Mouse (Mus musculus) heart, postnatal 10 days (tissue): ENCODE measurements around the gene Ddhd1. TPM values are rescaled to one million over a fixed set of nuclear protein-coding genes. Genes with fewer than 3 reads are reported as not detected.
A peak's percentile ranks its signal among the peaks of the same experiment; 100 is the strongest.
"Not testable (repeated sequence)": the region's sequence is repeated elsewhere in the genome, so short reads cannot be mapped to it uniquely, and the experiment has no call there.

Experiments used
- DNase-seq, 2 experiments: peaks; one replicate each; pipeline ENCODE4 v3.0.0; 2021
- intact Hi-C: fragments of 180-260 bp; cut with DNase I; formaldehyde crosslinking; loops from one replicate; pipeline ENCODE4 v1.15.1; 2025
- total RNA-seq, 2 experiments: library from RNA; stranded (reverse); gene quantifications; 2 replicates each; pipeline ENCODE4 v1.2.3; 2021

Ddhd1 gene
- total RNA-seq, 2 experiments from 2014 or later, result 12.7 TPM

DNA sequence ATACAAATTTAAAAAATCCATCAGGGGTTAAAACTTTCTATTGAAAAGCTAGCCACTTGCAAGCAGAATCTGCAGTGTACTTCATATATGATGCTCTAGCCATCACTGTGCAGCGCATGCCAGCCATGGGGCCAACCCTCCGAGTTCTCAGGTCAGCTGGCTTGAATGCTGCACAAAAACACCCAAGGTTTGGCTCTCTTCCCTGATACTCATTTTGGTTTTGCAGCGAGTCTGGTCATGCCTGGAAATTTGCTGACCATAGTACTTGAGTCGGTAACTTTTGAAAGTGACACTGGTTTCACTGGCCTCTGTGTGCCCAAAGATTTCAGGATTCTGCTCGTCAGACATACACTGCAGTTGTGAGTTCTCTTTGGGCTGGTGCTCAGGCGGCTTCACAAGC, 70.4 kb downstream of the Ddhd1 start:
- intact Hi-C loops, result no loop called here
- DNase-seq, result no peak

DNA sequence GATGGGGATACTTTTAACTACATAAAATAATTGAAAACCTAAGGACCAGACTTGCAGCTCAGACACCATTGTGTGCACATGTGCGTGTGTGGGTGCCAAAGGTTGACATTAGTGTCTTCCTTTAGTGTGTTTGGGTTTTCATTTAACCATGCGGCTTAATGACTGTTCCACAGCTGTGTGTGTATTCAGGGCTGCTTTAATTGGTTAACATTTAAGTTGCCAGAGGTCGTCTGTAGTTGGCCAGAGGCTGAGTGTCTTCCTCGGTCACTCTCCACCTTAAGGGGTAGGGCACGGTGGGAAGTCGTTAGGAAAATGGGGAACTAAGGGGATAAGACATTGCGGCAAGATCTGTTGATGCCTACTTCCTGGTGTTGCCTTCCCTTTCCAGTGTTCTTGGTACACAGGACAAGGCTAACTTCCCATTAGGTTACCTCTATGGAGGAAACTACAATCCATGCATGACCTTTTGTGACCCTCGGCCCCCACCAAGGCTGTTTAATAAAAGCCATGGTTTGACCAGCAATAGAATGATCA, 74.4 kb downstream of the Ddhd1 start:
- no peak for DNase-seq
- intact Hi-C loops, result no loop called here

DNA sequence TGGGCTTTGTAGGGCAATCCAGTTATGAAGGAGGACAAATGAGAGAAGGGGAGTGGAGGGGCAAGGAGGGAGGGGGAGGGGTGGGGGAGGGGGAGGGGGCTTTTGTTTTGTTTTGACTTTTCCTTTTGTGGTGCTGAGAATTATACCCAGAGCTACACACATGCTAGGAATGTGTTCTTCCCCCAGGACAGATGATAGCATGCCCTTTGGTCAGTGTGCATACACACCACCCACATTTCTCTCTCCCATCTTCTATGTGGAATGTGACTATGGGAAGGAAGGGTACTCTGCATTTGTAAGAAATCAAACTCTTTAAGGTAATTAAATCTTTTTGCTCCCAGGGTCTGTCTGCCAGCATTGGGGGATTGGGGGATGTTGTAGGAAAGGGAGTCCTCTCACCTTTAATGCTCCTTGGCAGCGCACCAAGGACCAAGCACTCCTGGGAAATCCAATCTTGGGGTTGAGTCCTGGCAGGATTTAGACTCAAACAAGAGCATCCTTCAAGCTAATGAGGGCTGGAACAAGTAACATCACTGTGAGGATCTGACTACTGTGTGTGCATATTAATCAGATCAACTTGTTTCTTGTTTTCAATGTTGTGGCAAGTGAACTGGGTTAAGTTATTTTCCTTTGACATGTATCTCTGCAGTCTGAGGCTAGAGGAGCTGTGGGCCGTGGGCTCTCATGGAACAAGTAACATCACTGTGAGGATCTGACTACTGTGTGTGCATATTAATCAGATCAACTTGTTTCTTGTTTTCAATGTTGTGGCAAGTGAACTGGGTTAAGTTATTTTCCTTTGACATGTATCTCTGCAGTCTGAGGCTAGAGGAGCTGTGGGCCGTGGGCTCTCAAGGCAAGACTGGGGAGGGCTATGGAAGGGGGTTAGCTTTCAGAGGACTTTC, 76.8 kb downstream of the Ddhd1 start:
- intact Hi-C loops, DNase-seq: not testable (repeated sequence)

DNA sequence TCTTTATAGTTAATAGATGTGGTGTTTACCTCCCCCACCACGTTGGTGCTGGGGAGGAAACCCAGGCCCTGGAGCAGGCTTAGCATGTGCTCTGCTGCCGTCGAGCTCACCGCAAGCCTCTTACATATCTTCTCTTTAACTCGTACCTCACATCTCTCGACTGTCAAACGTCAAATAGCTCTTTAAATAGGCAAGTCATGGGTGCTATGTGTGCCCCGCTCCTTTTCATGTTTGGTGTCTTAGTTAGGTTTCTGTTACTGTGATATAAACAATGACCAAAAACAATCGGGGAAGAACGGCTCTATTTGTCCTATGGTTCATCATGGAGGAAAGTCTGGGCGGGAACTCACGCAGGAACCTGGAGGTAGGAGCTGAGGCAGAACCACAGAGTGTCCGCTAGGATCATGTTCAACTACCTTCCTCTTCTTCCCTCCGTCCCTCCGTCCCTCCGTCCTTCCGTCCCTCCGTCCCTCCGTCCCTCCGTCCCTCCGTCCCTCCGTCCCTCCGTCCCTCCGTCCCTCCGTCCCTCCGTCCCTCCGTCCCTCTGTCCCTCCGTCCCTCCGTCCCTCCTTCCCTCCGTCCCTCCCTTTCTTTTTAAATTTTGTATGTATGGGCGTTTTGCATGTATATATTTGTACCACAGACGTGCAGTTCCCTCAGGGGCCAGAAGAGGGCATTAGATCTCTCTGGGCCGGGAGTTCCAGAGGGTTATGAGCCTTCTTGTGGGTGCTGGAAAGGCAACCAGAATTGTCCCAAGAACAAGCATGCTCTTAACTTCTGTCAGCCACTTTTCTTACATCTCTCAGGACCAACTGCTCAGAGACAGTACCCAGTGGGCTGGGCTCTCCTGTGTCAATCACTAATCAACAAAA, 91.6 kb downstream of the Ddhd1 start:
- peak; percentile 60 to 76 for DNase-seq
- intact Hi-C loops, result loop anchor here (2.0 to 5.0 kb wide), 3 partner anchors 34 to 206 kb away; no protein-coding TSS in a partner anchor

DNA sequence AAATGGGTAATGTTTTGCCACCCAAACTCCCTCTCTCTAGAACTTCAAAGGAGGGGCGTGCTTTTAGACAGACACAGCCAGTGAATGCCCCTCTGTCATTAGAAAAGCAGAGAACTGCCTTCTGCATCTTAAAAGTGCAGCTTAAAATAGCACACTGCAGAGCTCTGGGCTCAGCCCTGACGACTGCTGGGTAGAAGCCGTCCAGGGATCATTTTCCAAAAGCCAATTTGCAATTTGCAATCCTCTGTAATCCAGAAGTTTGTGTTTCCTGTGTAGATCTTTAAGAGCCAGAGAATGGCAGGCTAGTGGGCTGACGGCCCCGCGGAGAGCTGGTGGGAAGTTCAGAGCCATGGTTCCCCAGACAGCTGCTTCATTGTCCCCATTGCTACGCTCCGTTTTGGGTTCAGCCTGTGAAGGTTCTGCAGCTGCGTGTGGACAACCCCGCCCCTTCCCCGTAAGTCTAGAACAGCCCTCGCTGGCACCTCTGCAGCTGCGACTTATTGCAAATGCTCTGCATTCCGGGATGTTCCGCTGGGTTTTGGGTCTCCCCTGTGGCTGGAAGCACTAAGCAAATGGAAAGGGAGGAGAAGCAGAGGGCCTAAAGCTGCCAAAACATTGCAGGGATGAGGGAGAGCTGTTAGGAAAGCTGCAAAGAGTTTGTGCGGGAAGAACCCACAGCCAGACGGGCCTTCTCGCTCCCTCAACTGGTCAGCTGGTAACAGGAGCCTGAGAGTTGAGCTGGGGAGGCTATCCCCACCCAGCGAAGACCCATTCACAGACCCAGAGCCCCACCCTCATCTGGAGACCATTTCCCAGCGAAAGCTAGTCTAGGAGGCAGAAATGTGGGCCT, 92.5 kb downstream of the Ddhd1 start:
- DNase-seq, result peak; percentile 66 to 75
- intact Hi-C loops, result loop anchor here (2.0 to 5.0 kb wide), 3 partner anchors 35 to 207 kb away; no protein-coding TSS in a partner anchor

DNA sequence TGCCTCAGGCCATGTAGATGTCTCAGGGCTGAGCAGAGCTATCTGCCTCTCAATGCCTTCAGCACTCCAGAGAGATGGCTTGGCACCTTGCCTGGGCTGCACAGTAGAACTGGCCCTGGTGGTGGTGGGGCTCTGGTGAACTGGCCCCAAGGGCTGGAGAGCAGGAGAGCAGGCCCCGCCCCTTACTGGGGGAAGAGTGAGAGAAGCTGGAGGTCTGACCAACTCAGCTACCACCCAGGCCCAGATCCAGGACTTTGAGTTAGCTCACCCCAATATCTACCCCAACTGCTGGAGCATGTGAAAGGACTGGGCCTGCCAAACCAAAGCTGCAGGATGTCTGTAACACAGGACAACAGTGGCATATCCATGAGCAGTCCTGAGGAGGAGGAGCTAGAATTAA, 94.4 kb downstream of the Ddhd1 start:
- intact Hi-C loops, result no loop called here
- DNase-seq, result peak; percentile 74 to 80

DNA sequence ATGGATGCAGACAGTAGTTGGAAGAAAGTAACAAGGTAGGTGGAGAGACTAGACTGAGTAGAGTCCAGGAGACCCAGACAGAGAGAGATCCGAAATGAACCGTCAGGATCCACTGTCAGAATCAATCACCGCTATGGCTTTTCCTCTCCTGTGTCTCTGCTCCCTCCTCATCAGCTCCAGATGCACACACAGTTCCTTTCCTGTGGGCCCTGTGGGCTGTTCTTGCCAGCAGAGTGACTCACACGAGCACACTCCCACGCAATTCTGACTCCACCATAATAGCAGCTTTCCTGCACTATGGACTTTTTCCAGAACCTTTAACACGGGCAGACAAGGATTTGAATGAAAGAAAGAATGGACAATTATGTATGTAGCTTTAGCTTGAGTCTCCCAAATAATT, 96.3 kb downstream of the Ddhd1 start:
- intact Hi-C loops, result no loop called here
- DNase-seq, result peak; percentile 63 to 64

DNA sequence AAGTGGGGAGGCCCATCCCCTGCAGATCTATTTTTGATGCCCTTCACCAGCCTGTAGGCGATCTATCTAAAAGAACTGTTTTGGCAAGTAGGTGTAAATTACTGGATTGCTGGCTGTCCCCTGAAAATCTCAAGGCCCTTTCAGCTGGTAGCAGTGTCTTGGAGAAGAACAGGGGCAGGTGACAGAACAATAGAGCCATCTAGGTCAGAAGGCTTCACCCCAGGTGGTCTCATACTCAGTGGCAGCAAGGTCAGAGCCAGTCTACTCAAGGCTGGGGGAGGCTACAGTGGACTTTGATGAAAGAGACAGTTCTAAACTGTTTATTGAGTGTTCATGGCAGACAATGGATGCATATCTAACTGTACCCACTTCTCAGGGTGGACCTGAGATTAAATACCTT, 98.9 kb downstream of the Ddhd1 start:
- no peak for DNase-seq
- intact Hi-C loops, result no loop called here

DNA sequence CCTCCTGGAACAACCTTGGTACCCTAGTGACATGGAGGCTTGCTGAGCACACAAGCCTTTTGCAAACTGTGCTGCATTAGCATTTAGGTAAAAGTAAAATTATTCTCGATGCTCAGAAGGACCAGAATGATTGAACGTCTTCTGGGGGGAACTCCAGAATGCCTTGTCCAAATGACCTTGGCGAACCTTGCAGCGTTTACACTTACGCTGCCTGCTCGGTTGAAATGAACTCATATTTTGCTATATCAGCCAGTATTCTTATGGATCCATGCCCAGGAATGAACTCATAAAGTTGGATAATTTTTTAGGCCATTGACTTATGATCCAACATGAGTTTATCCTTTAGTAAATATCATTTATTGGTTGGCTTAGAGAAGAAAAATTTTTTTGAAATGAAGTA, 103.6 kb downstream of the Ddhd1 start:
- intact Hi-C loops, result no loop called here
- DNase-seq, result peak; percentile 58 to 63

DNA sequence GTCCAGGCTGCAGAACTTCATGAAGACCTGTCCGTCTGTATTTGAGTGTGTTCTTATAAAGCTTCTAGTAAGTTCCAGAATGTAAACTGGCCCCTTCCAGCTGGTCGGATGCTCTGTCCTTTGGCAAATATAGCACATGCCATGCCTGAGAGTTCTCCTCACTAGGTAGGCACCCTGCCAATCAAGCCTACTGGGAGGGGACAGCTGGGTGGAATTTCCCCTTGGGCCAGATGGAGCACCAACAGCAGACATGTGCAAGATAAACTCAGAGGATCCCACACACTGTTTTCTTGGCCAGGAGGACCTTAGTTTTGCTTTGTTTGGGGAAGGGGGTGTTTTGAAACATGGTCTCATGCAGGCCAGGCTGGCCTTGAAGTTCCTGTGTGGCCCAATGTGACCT, 104.1 kb downstream of the Ddhd1 start:
- DNase-seq, result peak; percentile 90 to 91
- intact Hi-C loops, result no loop called here

DNA sequence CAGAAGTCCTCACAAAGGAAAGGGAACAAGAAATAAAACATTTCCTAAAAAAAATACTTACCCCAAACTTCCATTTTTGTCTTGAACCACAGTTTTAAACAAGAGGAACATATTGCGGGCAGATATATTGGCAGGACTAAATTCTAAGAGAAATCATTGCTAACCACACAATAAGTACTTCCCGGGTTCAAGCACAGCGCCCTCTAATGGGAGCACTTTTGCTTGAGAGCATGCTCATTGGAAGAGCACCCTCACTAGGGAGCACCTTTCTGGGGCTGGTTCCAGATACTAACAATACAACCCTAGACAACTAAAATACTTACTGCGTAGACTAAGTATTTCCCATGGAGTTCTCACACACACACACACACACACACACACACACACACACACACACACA, 105.5 kb downstream of the Ddhd1 start:
- intact Hi-C loops, result no loop called here
- DNase-seq, result no peak

DNA sequence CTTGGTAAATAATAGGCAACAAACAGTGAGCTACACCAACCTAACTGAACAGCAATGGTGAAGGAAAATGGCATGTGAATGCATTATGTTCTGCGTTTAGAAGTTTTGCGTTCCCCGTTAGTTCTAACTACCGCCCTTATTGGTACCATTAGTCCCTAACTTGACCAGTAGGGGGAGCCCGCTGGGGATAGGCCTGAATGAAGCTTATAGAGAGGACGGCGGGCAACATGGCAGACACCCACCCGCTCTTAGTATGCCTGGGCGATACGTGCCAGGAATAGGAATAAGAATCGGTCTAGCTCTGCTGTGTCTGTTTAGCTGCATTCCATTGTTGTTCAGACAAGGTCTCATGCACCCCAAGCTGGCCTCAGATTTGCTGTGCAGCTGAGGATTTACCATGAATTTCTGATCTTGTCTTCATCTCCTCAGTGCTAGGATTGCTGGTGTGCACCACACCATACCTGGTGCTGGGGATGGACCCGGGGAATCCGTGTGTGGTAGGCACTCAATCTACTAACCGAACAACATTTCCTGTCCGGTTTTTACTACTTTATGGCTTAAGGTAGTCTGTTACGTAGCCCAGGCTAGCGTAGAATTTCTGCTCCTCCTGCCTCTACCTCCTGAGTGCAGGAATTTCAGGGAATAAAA, 106.7 kb downstream of the Ddhd1 start:
- DNase-seq, result no peak
- intact Hi-C loops, result no loop called here

DNA sequence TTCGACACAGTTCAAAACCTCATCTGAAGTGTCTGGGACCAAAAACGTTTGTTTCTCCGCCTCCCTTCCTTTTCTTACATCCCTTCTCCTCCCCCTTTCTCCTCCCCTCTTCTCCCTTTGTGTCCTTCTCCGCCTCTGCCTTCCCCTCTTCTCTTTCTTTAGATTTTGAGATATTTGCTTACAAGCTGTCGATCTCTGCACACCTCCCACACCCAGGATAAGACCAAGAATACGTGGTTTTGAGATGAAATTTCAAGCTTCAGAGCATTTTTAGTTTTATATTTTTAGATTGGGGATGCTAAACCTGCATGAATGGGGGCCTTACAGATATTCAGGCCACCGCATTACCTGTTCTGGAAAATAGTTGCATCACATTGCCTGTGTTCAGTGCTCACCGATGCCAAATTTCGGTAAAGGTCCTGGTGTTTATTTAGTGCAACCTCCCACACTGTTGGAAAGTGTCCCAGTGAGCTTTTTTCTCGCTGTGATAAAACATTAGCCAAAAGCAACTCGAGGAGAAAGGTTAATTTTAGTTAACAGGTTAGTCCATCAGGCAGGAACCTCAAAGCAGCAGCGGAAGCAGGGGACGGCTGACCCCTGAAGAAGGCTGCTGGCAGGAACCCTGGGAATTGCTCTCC, 107.8 kb downstream of the Ddhd1 start:
- peak; percentile 33 to 47 for DNase-seq
- intact Hi-C loops, result no loop called here

DNA sequence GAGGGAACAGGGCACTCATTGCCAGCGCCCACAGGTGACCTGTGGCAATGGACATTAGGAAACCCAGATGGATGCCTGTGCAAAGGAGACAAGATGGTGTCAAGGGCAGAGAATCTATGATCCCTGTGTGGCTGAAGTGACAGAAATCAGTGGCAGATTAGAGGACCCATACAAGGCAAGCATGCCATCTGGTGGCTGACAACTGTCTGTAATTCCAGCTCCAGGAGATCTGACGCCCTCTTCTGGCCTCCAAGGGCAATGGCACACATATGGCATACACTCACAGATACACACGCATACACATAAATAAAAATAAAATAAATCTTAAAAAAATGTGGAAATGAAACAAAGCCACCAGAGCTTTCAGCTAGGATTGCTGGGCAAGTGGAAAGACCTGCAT, 109.8 kb downstream of the Ddhd1 start:
- intact Hi-C loops, result no loop called here
- no peak for DNase-seq

DNA sequence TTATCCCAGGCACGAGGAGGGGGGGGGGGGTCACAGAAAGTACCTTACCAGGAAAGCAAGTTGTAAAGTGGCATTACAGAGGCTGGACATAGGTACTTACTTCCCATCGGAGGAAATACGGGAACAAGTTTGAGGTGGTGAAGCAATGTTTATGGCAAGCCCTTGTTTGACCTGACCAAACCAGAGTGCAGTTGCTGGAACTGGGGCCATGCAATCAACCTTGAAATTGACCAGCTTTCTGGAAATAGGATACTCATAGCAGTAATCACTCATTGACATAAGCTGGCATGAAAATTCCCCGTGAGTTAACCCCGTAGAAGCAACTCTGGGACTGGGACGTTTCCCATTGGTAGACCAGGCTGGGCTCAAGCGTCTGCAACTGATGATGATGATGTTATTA, 113.0 kb downstream of the Ddhd1 start:
- intact Hi-C loops, result no loop called here

DNA sequence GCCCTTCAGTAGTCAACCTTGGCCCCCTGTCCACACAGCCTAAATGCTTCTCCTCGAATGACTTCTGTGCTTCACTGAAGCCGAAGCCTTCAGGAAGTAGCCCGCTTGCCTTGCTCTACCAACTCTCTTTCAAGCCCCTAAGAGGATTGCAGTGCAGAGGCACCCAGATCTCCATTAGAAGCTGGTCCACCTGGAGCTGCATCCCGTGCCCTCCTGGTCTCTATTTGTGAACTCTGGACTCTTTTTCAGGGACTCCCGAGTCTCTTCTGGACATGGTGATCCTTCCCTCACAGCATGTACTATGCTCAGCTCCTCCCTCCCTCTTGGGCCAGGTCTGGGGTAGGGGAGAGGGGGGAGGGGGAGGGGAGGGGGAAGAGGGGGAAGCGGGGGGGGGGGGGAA, 113.9 kb downstream of the Ddhd1 start:
- no peak for DNase-seq
- intact Hi-C loops, result no loop called here

More for the DNA sequence above, 113.0 kb downstream of the Ddhd1 start:
- no peak for DNase-seq

DNA sequence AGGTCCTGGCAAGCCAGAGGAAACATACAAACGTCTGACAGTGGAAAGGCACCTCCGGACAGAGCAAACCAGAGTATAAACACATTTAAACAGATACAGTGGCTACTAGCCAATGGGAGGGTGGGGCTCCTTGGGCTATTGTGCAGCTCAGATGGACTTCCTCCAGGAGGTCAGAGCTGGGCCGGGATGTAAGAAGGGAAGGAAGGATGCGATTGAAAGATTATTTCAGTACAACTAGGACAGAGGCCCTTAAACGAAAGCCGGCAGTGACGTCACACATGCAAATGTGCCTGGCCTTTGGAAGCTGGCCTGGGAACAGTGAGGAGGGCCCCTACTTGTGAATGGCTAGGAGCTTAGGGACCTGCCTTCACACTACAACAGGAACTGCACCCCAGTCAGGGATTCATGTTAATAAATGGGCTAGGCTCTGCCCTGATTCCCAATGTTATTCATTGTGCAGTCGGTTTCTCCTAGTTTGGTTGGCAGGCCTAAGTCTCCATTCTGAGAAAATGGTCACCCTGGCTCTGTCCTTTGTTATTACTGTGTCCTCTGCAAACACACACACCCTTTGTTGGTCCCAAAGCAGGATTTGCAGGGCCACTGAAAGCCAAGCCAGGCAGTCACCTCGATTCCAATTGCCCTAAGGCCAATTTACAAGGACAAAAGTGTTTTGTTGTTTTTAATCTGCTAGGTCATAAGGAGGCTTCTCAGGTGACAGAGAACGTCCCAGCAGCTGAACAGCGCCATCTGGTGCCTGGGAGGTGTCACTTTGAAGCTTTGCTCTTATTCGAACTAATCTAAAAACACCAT, 118.1 kb downstream of the Ddhd1 start:
- DNase-seq, result peak; percentile 88 to 90
- intact Hi-C loops, result loop anchor here (1.0 to 2.0 kb wide), 2 partner anchors 75 to 117 kb away; no protein-coding TSS in a partner anchor
